Mouse (Mus musculus) thymus, adult 2 months (tissue): ENCODE results near the gene Mpp3. TPM values are rescaled to one million over a fixed set of nuclear protein-coding genes. Genes with fewer than 3 reads are reported as not detected.
A peak's percentile ranks its signal among the peaks of the same experiment; 100 is the strongest.
"Not testable (repeated sequence)": the region's sequence is repeated elsewhere in the genome, so short reads cannot be mapped to it uniquely, and the experiment has no call there.

Experiments
- DNase-seq: peaks from one replicate; pipeline ENCODE4 v3.0.0; 2021
- H3K27ac ChIP-seq: fragments of 200-500 bp; 2 replicates; pipeline ENCODE4 v1.5.1; 2012; ENCODE audit warnings: low read length, control low read depth; ENCODE audit not compliant: control insufficient read depth, insufficient read depth
- H3K27me3 ChIP-seq: fragments of 200-500 bp; 2 replicates; pipeline ENCODE4 v1.6.1; 2012; ENCODE audit warnings: mild to moderate bottlenecking, low read length, moderate library complexity, mixed read lengths; ENCODE audit not compliant: control insufficient read depth, insufficient read depth
- H3K36me3 ChIP-seq: fragments of 200-500 bp; 2 replicates; pipeline ENCODE4 v1.6.1; 2012; ENCODE audit warnings: mild to moderate bottlenecking, low read length, moderate library complexity; ENCODE audit not compliant: control insufficient read depth, insufficient read depth
- H3K4me1 ChIP-seq: fragments of 200-500 bp; replicated peaks from 2 replicates; pipeline ENCODE4 v1.6.1; 2012; ENCODE audit warnings: low read length; ENCODE audit not compliant: control insufficient read depth, insufficient read depth
- H3K4me3 ChIP-seq: fragments of 200-500 bp; 2 replicates; pipeline ENCODE4 v1.5.1; 2012; ENCODE audit warnings: mild to moderate bottlenecking, low read length, control low read depth, moderate library complexity; ENCODE audit not compliant: control insufficient read depth, insufficient read depth
- CTCF ChIP-seq: fragments of 200-500 bp; IDR thresholded peaks from 2 replicates; pipeline ENCODE4 v1.5.1; 2012; ENCODE audit warnings: mild to moderate bottlenecking, control low read depth, low read length, moderate library complexity, borderline replicate concordance; ENCODE audit not compliant: control insufficient read depth, poor library complexity, insufficient read depth; ENCODE audit errors: extremely low read depth
- POLR2A ChIP-seq: fragments of 200-500 bp; IDR thresholded peaks from 2 replicates; pipeline ENCODE4 v1.6.1; 2012; ENCODE audit warnings: mild to moderate bottlenecking, low read length, control low read depth, moderate library complexity; ENCODE audit not compliant: control insufficient read depth, poor library complexity, insufficient read depth; ENCODE audit errors: extremely low read depth
- WGBS: fragments of 180-500 bp; shearing (Covaris S2); methylation state at CpG from one replicate; pipeline ENCODE4 v1.1.7; 2018; 5-methylcytosine and 5-hydroxymethylcytosine counted together
- polyA plus RNA-seq: library from polyadenylated mRNA; depleted of rRNA; stranded (reverse); fragments of >200 nt; gene quantifications from 2 replicates; pipeline ENCODE4 v1.2.3, GENCODE M21; 2012

Gene Mpp3
- polyA plus RNA-seq, 1 experiment, result 0.50 TPM

DNA sequence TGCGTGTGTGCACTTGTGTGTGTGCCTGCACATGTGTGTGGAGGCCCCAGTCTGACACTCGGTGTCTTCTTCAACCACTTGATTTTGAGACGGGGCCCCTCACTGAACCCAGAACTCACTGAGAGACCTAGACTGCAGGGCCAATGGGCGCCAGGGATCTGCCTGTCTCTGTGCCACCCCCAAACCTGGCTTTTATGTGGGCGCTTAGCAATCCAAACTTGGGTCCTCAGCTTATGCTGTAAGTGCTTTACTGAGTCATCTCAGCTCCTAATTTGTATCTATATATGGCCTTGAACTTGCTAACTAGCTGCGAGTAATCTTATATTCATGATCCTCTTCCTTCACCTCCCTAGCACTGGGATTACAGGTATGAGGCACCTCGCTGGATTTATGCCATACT lies 35.9 kb downstream of the Mpp3 start:
- no peaks in the 10 kb centered on the region for H3K4me1 ChIP-seq
- no peak for DNase-seq
- TF ChIP-seq CTCF (no peak), POLR2A (no peak)
- no peaks in the 10 kb centered on the region for H3K36me3 ChIP-seq
- no peak overlapping the region for H3K27ac ChIP-seq
- 94% methylated on average over 7 of the region's 7 CpGs for WGBS
- no peaks in the 10 kb centered on the region for H3K27me3 ChIP-seq
- H3K4me3 ChIP-seq, result no peak overlapping the region

DNA sequence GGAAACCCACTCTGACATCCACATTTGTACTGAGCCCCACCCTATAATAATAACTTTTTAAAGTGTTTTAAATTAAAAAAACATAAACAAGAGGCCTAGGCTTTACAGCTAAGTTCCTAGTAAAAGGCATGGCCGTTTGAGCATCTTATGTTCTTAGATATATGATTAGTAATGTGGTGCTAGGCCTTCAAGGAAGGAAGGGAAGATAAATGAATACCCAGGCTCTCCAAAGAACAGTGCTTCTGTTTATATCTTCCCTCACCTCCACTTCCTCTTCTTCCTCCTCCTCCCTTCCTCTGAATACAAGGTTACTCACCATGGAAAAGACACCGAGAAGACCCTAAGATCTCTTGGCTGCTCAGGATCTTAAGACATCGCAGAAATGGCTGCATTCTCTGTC lies 36.4 kb downstream of the Mpp3 start:
- no peak for DNase-seq
- no peaks in the 10 kb centered on the region for H3K4me1 ChIP-seq
- H3K27ac ChIP-seq, result no peak overlapping the region
- 66% methylated on average over 3 of the region's 3 CpGs for WGBS
- no peaks in the 10 kb centered on the region for H3K27me3 ChIP-seq
- H3K4me3 ChIP-seq, result no peak overlapping the region
- H3K36me3 ChIP-seq, result no peaks in the 10 kb centered on the region
- TF ChIP-seq CTCF (no peak), POLR2A (no peak)

GRCm38 (mm10) chr11:101990244-101990643 lies 38.0 kb downstream of the Mpp3 start:
- DNase-seq, result no peak
- TF ChIP-seq CTCF, result no peak
- TF ChIP-seq POLR2A, result no peak
- WGBS, result 93% methylated on average over 3 of the region's 3 CpGs
- Histone ChIP-seq H3K27me3 (no peaks in the 10 kb centered on the region), H3K4me3 (no peak overlapping the region), H3K4me1 (no peaks in the 10 kb centered on the region), H3K27ac (no peak overlapping the region), H3K36me3 (no peaks in the 10 kb centered on the region)

- no peak within 1 kb of the TSS for H3K27ac ChIP-seq
- no peaks in the 10 kb centered on the region for H3K36me3 ChIP-seq
- TF ChIP-seq CTCF (no peak), POLR2A (no peak)
- WGBS, result 93% methylated on average over 3 of the region's 3 CpGs
- H3K27me3 ChIP-seq, result peaks cover 8% of the 10 kb centered on the region; the same call in 1 of the 2 replicates
- no peak within 1 kb of the TSS for H3K4me3 ChIP-seq
- H3K4me1 ChIP-seq, result 0 out of 2 replicates have a peak, but pooled peaks cover 3% of the 10 kb centered on the region
- DNase-seq, result no peak
Measured at GRCm38 (mm10) chr11:101986913-101987312, 41.3 kb downstream of the Mpp3 start, which contains the start of gene Dusp3. TSS of gene Dusp3 (minus strand) at chr11:101987013.

DNA sequence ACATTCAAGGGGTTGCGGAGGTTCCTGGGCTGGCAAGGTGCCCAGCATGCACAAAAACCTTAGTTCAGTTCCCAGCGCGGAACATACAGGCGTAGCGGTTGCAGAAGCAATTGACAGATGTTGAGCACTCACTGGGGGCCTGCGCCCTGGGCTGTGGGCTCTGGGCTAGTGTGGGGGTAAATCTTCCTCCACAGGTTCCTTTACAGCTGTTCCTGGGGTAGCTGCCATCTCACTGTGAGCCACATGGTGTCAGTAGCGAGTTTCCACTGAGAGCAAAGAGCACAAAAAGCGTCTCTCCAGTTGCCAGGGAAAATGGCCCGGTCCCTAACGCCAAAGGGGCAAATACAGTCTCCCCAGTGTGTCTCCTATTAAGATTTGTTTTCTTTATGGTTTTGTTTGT lies 42.3 kb downstream of the Mpp3 start:
- Histone ChIP-seq H3K4me3 (no peak overlapping the region), H3K4me1 (0 out of 2 replicates have a peak, but pooled peaks cover 3% of the 10 kb centered on the region), H3K36me3 (no peaks in the 10 kb centered on the region), H3K27me3 (peaks cover 8% of the 10 kb centered on the region; the same call in 1 of the 2 replicates), H3K27ac (no peak overlapping the region)
- WGBS, result 2% methylated on average over 10 of the region's 10 CpGs
- peak; percentile 61 for DNase-seq
- TF ChIP-seq POLR2A (no peak), CTCF (no peak; the same call in 1 of the 2 replicates)

GRCm38 (mm10) chr11:101985450-101985849 lies 42.8 kb downstream of the Mpp3 start:
- DNase-seq, H3K4me3 ChIP-seq, H3K4me1 ChIP-seq, H3K27ac ChIP-seq, H3K27me3 ChIP-seq, H3K36me3 ChIP-seq: not testable (repeated sequence)
- 59% methylated on average over 6 of the region's 6 CpGs for WGBS

- peak; percentile 21 for DNase-seq
- H3K36me3 ChIP-seq, result no peaks in the 10 kb centered on the region
- H3K27ac ChIP-seq, result no peak within 1 kb of the TSS
- peak within 1 kb of the TSS; percentile 28 for H3K4me3 ChIP-seq
- 1% methylated on average over 71 of the region's 71 CpGs for whole genome bisulfite sequencing
- peaks cover 8% of the 10 kb centered on the region; the same call in 1 of the 2 replicates for H3K27me3 ChIP-seq
- 0 out of 2 replicates have a peak, but pooled peaks cover 3% of the 10 kb centered on the region for H3K4me1 ChIP-seq
- no peak for TF ChIP-seq CTCF
- TF ChIP-seq POLR2A, result no peak
Measured at GRCm38 (mm10) chr11:101984054-101985025, 43.9 kb downstream of the Mpp3 start, which contains the start of gene Cfap97d1. TSS of gene Cfap97d1 (plus strand) at chr11:101984279.
